Mouse (Mus musculus) bone marrow, adult 2 months (tissue): ENCODE results near the gene Ust.

Experiments used
- CTCF ChIP-seq: fragments of 200-500 bp; IDR thresholded peaks from 2 replicates; pipeline ENCODE4 v1.5.1; 2011; ENCODE audit warnings: low read length, control low read depth; ENCODE audit not compliant: control insufficient read depth, insufficient read depth
- POLR2A ChIP-seq: fragments of 200-500 bp; IDR thresholded peaks from 2 replicates; pipeline ENCODE4 v1.6.1; 2011; ENCODE audit warnings: low read depth, mild to moderate bottlenecking, control low read depth, low read length, borderline replicate concordance; ENCODE audit not compliant: control insufficient read depth

GRCm38 (mm10) chr10:8468651-8469386 lies 49.8 kb downstream of the Ust start:
- TF ChIP-seq POLR2A: no peak
- no peak for TF ChIP-seq CTCF
